Mouse (Mus musculus) retina, postnatal 7 days (tissue): ENCODE measurements around the gene Cdk18.
A peak's percentile ranks its signal among the peaks of the same experiment; 100 is the strongest.
"Not testable (repeated sequence)": the region's sequence is repeated elsewhere in the genome, so short reads cannot be mapped to it uniquely, and the experiment has no call there.

Experiments used
- DNase-seq: peaks from one replicate; pipeline ENCODE4 v3.0.0-alpha.2; 2012; ENCODE audit warnings: low read depth, low spot score

Cdk18 gene

DNA sequence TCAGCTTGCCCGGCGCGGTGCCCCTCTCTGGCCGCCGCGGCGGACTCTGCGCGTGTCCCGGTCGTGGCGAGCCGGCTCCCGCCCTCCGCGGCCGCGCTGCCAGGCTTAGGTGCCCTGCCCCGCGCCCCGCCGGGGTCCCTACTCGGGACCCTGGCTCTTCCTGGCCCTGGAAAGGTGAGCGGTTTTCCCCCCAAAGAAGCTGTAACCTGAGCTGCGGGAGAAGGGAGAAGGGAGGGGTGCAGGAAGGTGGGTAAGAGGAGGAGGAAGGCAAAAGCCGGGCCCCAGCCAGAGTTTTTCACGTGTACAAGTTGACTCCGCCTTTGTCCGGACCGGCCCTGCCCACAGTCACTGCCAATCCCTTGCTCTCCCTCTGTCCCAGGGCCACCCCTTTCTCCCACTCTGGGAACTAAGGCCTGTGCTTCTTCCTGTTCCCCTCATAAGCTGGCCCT is at the start of gene Cdk18:
TSS of gene Cdk18 (minus strand) at position 269 of the 449 bp plus-strand sequence.
- no peak for DNase-seq

DNA sequence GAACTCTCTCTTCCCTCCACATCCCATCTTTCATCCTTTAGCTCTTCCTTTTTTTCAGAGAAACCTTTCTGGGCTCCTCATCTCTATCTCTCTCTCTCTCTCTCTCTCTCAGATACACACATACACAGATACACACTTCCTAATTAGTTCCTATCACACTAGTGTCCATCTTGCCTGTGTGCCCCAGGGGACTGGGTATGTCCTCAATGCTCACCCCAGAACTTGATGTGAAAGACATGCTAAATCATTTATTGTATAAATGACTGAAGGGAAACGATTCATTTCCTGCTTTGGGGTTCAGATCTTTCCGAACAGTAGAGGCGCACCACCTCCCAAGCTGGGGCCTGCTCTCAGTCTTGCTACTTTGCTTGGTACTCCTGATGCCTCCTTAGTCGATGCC is 49.7 kb upstream of the Cdk18 start:
- DNase-seq = no peak

DNA sequence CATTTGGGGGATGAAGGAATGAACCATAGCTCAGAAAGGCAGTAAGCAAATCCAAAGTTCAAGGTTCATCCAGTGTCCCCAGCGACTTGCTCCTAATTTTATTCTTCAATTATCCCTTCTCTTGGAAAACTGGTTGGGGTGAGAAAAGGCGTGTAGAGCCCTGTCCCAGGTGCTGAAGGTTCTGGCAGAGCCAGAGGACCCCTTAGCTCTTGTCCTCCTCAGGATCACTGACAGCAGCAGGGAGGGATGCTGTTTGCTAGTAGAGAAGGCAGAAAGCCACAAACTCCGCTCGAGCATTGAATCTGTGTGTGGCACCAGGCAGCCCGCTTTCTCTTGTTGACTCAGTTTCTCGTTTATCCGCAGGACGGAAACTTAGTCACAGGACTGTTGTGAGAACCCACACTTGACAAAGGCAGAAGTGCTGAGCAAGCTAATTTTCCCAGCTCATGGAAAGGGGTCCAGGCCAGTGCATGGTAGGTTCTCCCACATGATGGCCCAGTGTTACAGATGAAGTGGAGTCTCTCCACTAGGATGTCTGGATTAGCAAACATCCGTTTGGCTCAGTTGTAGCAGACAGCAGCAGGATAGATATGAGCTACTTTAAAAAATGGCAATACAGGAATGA is 49.1 kb upstream of the Cdk18 start:
- DNase-seq = no peak

DNA sequence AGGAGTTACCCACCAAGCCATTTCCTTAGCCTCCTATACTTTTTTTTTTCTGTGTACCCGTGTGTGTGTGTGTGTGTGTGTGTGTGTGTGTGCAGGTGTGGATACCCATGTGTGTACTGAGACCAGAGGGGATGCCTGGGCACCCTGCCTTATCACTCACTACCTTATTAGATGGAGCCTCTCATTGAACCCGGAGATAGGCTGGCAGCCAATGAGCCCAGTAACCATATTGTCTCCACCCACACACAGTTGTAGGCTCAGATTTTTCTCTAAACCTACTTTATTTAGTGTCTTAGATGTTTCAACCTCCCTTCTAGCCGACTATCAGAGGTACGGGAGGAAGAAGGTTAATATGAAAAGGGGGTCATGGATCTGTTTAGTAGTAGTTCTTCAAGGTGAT is 46.8 kb upstream of the Cdk18 start:
- DNase-seq = no peak

DNA sequence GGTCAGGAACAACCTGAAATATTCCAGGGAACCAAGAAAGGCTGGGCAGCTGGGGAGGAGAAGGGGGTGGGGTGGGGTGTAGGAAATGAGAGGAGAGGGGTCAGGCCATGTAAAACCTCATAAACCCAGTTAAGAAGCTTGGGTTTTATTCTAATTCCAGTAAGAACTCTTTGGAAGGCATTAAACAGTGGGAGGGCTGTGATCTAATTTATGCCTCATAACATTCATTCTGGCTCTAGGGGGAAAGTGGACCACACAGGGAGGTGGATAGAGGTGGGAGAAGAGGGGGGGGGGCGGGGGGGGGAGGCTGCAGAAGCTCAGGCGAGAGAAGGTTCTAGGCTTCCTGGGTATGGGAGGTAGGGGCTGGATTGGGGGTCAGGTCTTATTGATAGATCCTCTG is 32.1 kb upstream of the Cdk18 start:
- no peak for DNase-seq

DNA sequence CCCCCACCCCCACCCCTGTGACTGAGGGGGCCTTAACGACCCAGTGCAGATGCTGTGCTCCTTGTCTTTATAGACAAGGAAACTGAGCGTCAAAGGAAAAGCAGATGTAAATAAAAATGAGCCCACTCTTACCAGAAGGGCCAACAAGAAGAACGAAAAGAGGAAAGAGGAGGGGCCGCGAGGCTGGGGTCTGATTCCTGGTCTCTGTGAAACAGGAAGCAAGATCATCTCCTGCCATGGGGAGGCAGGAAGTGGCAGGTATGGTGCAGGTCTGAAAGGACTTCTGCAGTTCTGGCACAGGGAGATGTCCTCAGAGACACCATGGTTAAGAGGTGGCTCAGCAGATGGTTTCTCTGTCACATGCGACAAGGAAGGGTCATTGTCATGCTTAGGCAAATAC is 31.2 kb upstream of the Cdk18 start:
- no peak for DNase-seq

DNA sequence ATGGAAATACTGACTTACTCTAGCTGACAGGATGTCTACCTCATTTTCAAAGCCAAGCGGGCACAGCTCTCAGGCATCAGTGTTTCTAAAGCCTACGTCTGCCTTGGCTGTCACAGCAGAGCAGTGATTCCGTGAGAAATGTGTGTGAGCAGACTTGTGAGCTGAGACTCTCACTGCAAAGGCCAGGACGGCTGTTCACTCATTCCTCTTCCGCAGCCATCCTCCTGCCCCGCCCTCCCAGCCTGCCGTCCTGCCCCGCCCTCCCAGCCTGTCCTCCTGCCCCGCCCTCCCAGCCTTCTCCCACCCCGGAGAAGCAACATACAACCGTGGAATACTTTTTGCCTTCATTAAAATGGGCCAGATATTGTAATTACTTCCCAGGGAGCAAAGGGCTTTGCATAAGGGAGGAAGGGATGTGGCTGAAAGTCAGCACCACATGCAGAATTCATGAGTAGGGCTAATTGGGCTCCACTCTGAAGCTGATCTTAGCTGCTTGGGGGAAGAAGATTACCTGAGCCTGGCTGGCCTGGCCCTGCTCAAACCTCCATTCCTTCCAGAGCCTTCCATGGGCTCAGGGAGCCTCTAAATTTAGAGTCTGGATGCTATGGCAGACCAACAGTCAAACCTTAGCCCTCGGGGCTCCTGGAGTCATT is 28.8 kb upstream of the Cdk18 start:
- DNase-seq = no peak

DNA sequence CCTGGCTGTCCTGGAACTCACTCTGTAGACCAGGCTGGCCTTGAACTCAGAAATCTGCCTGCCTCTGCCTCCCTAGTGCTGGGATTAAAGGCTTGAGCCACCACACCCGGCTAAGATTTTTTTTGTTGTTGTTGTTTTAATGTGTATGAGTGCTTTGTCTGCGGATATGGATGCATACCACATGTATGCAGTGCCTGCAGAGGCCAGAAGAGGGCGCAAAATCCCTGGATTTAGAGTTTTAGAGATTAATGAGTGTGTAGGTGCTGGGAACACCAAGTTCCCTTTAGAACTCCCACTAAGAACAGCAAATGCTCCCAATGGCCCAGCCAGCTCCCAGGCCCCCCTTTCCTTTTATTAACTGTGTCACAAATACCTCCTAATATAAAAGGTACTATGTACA is 26.4 kb upstream of the Cdk18 start:
- no peak for DNase-seq

DNA sequence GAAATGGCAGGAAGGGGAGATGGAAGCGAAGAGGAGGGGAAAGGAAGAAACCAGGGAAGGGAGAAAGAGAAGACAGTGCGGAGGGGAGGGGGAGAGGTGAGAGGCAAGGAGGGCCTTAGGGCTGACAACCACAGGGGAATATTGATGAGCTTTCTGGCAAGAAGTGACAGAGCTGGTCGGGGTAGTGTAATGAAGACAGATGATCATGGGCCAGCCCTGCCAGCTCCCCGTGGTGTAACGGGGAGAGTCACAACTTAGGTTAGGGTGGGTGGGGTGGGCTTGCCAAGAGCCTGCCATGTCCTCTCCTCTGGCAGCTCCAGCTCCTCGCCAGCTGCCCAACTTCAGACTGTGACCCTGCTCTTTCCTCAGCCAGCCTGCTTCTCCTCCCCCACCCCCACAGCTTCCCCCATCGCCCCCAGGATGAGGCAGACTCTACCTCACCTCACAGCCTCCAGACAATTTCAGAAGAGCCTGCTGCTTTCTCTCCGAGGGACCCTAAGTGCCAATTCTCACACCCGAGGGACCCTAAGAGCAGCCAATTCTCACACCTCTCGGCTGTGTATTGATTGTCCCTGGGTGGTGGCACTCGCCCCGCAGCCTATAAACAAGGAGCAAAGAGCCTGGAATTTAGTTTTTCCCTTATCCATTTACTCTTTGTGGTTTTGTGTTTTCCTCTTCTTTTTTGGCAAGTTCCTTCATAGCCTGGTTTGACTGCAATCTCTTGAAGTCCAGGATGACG is 25.5 kb upstream of the Cdk18 start:
- no peak for DNase-seq

DNA sequence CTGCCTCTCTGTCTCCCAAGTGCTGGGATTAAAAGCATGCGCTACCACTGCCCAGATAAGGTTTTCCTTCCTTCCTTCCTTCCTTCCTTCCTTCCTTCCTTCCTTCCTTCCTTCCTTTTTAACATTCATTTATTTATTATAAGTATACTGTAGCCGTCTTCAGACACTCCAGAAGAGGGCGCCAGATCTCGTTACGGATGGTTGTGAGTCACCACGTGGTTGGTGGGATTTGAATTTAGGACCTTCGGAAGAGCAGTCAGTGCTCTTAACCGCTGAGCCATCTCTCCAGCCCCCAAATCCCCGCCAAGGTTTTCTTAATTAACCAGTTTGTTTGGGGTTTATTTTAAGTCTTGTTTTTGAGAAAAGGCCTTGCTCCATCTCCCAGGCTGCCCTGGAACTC is 23.1 kb upstream of the Cdk18 start:
- DNase-seq = not testable (repeated sequence)

DNA sequence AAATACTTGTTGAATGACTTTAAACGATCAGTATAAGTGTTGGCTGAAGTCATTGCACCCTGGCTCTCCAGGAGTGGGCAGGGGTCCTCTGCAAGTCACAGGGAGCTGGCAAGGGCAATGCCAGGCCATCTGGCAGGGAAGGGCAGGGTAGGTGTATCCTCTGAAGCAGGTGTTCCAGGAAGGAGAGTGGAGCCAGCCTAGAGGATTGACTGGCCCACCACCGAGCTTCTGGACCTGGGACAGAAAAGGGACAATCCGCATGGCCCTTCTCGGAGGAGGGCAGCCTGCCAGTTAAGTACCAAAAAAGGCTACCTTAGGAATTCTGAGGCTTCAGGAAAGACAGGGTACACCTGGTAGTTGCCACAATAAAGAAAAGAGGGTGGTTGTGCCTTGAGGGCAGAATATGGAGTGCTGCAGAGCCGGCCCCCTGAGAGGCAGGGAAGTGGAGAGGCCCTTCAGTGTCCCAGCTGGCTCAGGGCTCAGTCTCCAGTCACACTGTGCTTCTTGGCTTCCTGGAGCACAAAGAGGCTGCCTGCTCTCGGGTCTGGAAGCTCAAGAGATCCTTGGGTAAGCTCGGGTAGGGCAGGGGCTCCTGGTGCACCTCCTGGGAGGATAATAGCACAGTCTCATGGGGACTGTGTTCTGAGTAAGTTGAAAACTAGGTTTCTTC is 21.9 kb upstream of the Cdk18 start:
- DNase-seq = no peak

DNA sequence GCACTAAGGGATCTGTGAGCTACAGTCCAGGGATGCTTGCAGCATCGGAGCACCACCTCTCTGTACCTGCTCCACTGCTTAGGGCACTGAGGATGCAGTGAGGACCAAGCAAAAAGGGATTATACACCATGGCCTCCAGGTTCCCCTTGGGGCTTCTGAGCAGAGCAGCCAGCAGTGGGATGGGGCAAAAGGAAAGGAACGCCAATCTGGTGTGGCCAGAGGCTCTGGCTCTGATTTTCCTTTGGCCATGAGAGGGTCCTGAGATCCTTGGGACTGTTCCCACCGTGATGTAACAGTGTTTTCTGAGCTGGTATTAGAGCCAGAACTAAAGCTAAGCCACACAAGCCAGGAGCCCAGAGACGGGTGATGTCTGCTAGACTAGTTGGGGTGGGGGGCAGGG is 20.2 kb upstream of the Cdk18 start:
- no peak for DNase-seq

DNA sequence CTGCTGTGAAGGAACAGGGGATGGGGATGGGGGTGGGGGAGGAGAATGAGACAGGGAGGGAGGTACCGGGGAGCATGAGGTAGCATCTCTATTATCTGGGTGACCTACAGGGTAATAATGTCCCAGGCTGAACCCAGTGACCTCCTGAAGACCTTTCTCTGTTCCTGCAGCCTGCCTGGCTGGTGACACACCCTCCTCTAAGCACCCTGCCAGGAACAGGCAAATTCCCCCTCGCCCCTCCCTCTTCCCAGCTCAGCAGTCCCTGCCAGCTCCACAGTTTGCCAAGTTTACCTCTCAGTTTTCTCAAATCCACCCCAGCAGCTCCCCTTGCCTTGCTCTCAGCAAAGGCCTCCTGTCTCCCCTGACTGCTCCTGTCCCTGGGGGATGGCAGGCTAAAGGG is 19.3 kb upstream of the Cdk18 start:
- no peak for DNase-seq

DNA sequence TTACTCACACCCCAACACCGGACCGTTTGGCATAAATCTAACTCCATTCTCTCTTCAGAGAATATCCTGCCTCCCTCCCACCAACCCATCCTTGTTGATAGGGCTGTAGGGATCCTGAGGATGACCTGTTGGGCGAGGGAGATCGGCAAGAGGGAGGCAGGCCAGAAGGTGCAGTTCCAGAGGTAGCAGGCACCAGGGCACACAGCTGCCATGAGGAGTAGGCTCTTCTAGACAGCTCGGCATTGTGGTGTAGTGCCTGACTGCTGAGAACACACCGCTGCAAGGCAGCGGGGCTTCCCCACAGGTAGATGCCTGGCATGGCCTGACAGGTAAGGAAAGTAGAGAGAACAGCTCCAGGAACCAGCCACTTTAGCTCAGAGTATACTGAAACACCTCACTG is 18.3 kb upstream of the Cdk18 start:
- no peak for DNase-seq

DNA sequence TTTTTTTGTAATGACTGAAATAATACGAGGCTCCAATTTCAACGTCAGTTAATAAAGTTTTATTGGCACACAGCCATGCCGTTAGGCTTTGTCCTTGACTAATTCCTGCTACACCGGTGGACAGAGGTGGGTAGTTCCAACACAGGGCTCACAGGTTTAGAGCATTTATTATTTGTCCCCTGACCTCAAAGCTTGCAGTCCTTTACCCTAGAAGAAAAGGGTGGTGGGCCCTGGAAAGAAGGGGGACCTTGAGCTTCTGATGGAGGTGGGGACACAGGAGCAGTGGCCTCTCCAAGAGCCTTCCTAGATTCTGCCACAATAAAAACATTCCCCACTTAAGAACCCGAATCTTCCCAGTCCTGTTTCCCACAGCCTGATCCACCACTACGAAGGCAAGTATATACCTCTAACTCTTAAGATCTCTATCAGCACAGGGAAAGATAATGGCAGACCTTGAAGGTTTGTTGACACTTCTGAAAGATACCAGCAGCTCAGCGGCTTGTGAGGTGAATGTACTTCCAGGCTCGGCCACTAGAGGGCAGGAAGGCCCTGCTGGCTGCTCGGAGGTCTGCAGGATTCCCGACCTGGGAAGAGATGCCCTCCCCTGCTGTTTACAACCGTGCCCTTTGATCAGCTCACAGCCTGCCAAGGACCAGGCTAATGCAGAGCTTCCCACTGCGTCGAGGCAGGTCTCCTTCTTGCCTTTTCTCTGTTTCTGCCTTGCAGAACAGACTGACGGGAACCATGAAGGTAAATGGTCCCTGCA is 17.7 kb upstream of the Cdk18 start:
- DNase-seq = peak; percentile 73

DNA sequence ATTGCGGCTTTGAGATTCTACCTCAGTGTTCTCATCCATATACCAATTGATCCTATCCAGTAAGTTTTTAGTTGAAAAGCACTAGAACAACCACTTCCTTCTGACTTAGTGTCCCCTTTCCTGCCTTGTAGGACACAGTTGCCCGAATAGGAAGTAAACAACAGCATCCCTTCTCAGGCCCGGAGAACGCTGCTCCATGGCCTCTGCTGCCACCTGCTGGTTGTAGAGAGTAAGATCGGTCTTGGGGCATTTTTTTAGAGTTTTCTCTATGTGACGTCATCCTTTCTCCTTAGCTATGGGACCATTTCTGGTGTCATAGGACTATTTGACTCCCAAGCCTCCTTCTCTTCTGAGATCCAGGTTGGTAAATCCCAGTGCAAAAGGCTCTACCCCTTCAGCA is 16.3 kb upstream of the Cdk18 start:
- peak; percentile 79 for DNase-seq

DNA sequence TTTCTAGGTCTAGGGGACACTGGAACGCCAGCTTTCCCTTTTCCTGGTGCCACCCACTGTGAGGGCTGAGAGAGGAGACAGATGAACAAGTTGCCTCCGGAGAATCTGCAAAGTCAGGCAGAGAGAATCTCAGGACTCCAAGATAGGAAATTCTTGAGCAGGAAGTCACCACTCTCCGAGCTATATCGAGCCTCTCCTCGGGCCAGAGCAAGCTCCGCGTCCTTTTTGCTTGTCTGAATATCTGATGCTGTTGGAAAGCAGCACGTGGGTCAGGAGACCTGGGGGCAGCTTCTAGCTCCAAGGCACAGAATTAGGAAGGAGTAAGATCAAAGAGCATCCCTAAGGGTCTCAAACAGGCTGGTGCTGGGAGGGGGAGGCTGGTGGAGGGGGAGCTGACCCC is 14.2 kb upstream of the Cdk18 start:
- no peak for DNase-seq

DNA sequence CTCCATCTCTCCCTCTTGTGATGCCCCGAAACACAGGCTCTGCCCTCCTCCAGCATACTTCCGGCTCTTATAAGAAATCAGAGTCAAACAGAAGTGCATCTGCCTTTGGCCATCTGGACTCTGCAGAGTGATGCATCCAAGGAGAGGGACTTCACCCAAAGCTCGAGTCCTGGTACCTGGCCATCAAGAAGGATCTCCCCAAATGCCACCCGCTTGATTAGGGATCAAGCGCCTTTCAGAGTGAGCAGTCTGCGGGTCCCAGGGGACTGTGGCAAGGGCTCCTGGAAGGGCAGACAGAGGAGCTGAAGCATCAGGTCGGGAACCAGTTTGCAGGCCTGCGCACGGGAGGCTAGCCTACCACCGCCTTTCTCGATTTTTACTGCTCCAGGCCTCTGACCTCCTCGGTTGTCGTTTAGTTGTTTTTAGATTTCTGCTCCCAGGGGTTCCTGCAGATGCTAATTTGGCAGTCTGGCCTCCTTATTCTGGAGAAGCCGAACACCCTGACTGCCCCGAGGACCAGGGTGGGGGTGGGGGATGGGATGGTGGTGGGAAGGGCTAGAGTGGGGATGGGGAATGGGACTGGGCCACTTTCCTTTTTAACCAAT is 13.7 kb upstream of the Cdk18 start:
- DNase-seq = no peak

DNA sequence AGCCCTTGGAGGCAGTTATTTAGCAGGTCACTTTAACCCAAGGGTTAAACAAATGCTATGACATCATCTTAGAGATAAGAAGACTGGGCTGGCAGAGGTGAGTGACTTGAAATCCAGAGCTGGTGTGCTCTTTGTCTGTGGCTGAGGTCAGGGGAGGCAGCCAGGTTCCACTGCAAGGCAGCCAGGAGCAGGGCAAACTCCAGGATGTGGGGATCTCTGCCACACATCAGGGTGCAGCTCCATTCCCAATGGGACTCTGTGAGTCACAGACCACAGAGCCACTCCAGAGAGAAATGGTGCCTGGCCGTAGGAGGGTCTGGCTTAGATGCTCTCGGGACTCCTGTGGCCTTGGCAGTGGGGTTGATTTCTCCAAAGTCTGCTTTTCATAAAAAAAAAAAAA is 12.4 kb upstream of the Cdk18 start:
- DNase-seq = no peak

DNA sequence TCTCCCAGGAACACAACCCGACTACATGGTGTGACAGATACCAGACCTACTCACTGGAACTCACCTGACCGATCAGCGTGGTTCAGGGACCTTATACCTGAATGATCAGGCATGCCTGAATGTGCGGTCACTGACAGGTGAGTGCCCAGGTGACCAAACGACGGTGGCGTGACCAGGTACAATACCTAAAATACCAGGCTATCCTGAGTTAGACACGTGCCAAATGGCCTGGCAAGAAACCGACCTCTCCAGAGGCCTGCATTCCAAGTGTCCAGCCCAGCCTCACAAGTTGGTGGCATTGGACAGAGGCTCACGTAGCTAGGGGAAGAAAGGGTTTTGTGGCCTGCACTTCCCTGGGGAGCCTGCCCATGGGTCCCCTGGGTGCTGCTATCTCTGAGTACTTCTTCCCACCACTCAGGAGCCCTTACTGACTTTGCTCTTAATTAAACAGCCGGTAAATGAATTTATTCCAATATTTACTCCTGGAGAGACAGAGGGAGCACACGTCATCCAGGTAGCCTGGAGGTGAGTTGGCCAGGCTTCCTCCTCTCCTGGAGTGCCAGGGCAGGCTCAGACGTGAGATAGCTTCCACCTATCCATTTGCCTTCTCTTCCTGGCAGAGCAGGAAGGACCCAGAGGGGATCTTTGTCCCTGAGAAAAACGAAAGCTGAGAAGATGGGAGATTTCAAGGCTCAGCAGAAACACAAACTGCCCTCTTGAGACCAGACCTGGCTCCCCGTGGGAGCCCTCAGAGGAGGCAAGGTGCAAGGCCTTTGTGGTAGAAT is 11.5 kb upstream of the Cdk18 start:
- DNase-seq = no peak

DNA sequence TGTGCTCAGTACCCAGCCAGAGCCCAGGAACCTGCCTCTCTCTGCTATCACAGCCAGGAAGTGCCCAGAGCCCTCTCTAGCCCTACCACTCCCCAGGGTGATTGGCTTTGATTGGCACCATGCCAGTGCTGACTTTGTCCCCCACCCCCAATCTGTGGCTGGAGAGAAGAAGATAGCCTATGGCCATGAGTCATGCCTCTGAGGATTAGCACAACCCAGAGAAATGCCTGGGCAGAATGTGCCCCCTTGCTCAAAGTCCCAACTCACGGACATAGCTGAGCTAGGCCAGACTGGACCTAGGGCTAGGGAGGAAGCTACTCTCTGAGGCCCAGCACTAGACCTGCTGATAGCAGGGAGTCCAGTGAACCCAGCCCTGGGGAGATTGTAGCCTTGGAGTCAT is 10.7 kb upstream of the Cdk18 start:
- no peak for DNase-seq
